Mouse (Mus musculus) heart, postnatal 0 days (tissue): ENCODE measurements at regions not wholly inside any gene's neighbourhood (a gene's known extent, or its start where the extent isn't known, plus 50 kb on each side); places are given as distances from the start of the nearest gene placed in this dataset.

Source experiments
- ATAC-seq: fragments of 200-750 bp; cut with Nextera tagmentation; 2 replicates; pipeline ENCODE4 v1.8.0; 2017; ENCODE audit warnings: low read depth, moderate number of reproducible peaks, moderate library complexity; ENCODE audit not compliant: insufficient read depth
- DNase-seq: peaks from one replicate; pipeline ENCODE4 v3.0.0-alpha.2; 2016; ENCODE audit warnings: low spot score
- H3K27ac ChIP-seq: fragments of 300-500 bp; sonication (generic); 2 replicates; pipeline ENCODE4 v1.5.1; 2014; ENCODE audit warnings: low read depth, mild to moderate bottlenecking
- H3K27me3 ChIP-seq: fragments of 300-500 bp; sonication (generic); 2 replicates; pipeline ENCODE4 v1.6.1; 2014; ENCODE audit warnings: low read length, mixed read lengths; ENCODE audit not compliant: control insufficient read depth, insufficient read depth
- H3K36me3 ChIP-seq: fragments of 300-500 bp; sonication (generic); replicated peaks from 2 replicates; pipeline ENCODE4 v1.6.1; 2014; ENCODE audit warnings: low read length, mixed read lengths; ENCODE audit not compliant: control insufficient read depth, insufficient read depth
- H3K4me1 ChIP-seq: fragments of 300-500 bp; sonication (generic); 2 replicates; pipeline ENCODE4 v1.6.1; 2014; ENCODE audit warnings: antibody characterized with exemption; ENCODE audit not compliant: control insufficient read depth, insufficient read depth
- H3K4me2 ChIP-seq: fragments of 300-500 bp; sonication (generic); 2 replicates; pipeline ENCODE4 v1.6.1; 2014; ENCODE audit warnings: low read depth, mild to moderate bottlenecking, low read length, moderate library complexity
- H3K4me3 ChIP-seq: fragments of 300-500 bp; sonication (generic); 2 replicates; pipeline ENCODE4 v1.5.1; 2014; ENCODE audit warnings: low read depth, low read length
- H3K9ac ChIP-seq: fragments of 300-500 bp; sonication (generic); replicated peaks from 2 replicates; pipeline ENCODE4 v1.6.1; 2014; ENCODE audit warnings: low read depth, low read length, mixed read lengths
- H3K9me3 ChIP-seq: fragments of 300-500 bp; sonication (generic); replicated peaks from 2 replicates; pipeline ENCODE4 v1.6.1; 2016; ENCODE audit warnings: low read length; ENCODE audit not compliant: control insufficient read depth
- CTCF ChIP-seq: IDR thresholded peaks from 2 replicates; pipeline ENCODE4 v1.5.1; 2016; ENCODE audit warnings: antibody characterized with exemption, control low read depth, low read depth
- EP300 ChIP-seq: IDR thresholded peaks from 2 replicates; pipeline ENCODE4 v1.6.1; 2016; ENCODE audit warnings: antibody characterized with exemption, low read depth
- WGBS: fragments of 180-500 bp; shearing (Covaris S2); extraction: QIAGEN DNeasy Blood & Tissue Kit; methylation state at CpG from one replicate; pipeline ENCODE4 v1.1.7; 2014; 5-methylcytosine and 5-hydroxymethylcytosine counted together

- ATAC-seq (no peak), DNase-seq (no peak)
- no peak for TF ChIP-seq CTCF
- no peak for TF ChIP-seq EP300
- Histone ChIP-seq H3K9me3 (no peaks in the 10 kb centered on the region), H3K27me3 (no peaks in the 10 kb centered on the region), H3K36me3 (no peaks in the 10 kb centered on the region), H3K4me2 (no peak overlapping the region), H3K4me3 (no peak overlapping the region), H3K27ac (no peak overlapping the region), H3K4me1 (no peaks in the 10 kb centered on the region), H3K9ac (no peak overlapping the region)
- 79% methylated on average over 8 of the region's 8 CpGs for WGBS
Observed at GRCm38 (mm10) chr9:94239479-94240241, 298.2 kb downstream of the 1190002N15Rik start.

- ATAC-seq (no peak), DNase-seq (no peak)
- H3K27ac ChIP-seq: no peak overlapping the region
- no peak overlapping the region for H3K9ac ChIP-seq
- no peak overlapping the region for H3K4me3 ChIP-seq
- TF ChIP-seq CTCF (no peak), EP300 (no peak)
- H3K36me3 ChIP-seq: no peaks in the 10 kb centered on the region
- H3K4me2 ChIP-seq: no peak overlapping the region
- no peaks in the 10 kb centered on the region for H3K27me3 ChIP-seq
- no peaks in the 10 kb centered on the region for H3K4me1 ChIP-seq
- H3K9me3 ChIP-seq: no peaks in the 10 kb centered on the region
Observed at GRCm38 (mm10) chr9:94238565-94238964, 299.3 kb downstream of the 1190002N15Rik start.

GRCm38 (mm10) chr9:94229537-94229936 is 308.3 kb downstream of the 1190002N15Rik start:
- H3K4me1 ChIP-seq: no peaks in the 10 kb centered on the region
- no peak for ATAC-seq
- TF ChIP-seq EP300 (no peak), CTCF (no peak)
- no peaks in the 10 kb centered on the region for H3K9me3 ChIP-seq
- H3K36me3 ChIP-seq: no peaks in the 10 kb centered on the region
- no peak overlapping the region for H3K9ac ChIP-seq
- 63% methylated on average over 2 of the region's 2 CpGs for WGBS
- no peak overlapping the region for H3K4me3 ChIP-seq
- H3K27me3 ChIP-seq: no peaks in the 10 kb centered on the region
- no peak for DNase-seq
- no peak overlapping the region for H3K27ac ChIP-seq
- H3K4me2 ChIP-seq: no peak overlapping the region

DNA sequence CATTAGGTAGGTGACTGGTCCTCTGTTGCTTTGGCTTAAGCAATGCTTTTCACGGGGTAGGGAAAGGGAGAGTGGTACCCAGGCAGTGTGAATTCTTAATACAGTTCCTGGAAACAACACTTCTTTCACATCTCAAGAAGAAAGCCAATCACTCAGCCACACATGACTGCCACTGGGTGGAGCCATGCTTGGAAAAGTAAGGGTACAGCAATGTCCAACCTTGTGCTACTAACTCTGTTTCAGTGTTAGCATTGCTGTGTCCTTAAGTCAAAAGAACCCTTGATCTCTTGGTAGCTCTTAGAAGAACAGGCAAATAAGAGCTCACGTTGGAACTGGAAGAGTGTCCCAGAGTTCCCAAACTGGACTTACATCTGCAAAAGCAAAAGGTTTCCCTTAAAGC is 318.8 kb downstream of the 1190002N15Rik start:
- DNase-seq: no peak
- Histone ChIP-seq H3K27me3 (no peaks in the 10 kb centered on the region), H3K4me1 (no peaks in the 10 kb centered on the region), H3K4me3 (no peak overlapping the region), H3K9me3 (no peaks in the 10 kb centered on the region), H3K27ac (no peak overlapping the region), H3K9ac (no peak overlapping the region), H3K36me3 (no peaks in the 10 kb centered on the region), H3K4me2 (no peak overlapping the region)
- ATAC-seq: no peak
- TF ChIP-seq EP300 (no peak), CTCF (peak; percentile 40; the same call in 1 of the 2 replicates)
- WGBS: 83% methylated on average over 2 of the region's 2 CpGs

DNA sequence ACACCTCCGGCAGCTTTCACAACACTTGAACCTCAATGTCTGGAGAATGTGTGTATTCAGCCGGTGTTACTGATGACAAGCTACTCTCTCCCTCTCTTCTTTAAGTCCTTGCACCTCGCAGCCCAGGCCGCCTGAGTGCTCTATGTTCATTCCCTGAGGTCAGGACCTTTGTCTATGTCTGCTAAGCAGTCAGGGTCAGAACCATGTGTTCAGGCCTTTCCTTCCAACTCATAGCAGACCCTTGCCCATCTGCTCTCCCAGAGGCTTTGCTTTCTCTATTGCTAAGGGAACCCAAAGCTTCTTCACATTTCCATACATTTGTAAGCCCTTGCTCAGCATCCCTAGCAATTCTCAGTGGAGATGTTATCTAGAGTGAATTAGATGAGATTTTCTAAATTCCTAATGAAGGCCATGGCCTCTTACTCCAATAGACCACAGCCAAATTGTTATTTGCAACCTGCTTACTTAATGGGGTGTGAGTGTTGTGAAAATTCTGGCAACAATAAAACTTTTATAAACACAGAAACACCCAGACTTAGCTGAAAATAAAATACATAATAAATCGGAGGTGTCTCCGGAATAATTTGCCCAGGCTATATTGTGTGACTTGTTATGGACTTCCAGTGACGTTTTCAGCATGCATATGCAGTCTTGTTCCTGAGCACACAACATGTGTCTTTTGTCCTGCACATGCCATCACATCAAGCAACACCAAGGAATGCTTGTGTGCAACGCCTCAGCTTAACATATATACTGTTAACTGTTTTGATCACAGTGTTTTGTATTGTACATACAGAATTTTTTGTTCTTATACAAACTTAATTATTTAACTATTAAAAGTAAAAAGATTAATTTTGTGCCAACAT is 321.2 kb downstream of the 1190002N15Rik start:
- Histone ChIP-seq H3K9me3 (no peaks in the 10 kb centered on the region), H3K9ac (no peak overlapping the region), H3K4me1 (no peaks in the 10 kb centered on the region), H3K36me3 (no peaks in the 10 kb centered on the region), H3K27ac (no peak overlapping the region), H3K27me3 (no peaks in the 10 kb centered on the region), H3K4me2 (no peak overlapping the region), H3K4me3 (no peak overlapping the region)
- TF ChIP-seq EP300: no peak
- no peak for TF ChIP-seq CTCF
- 58% methylated on average over 8 of the region's 8 CpGs for WGBS
- DNase-seq: no peak
- no peak for ATAC-seq
